Mouse (Mus musculus) small intestine, adult 2 months (tissue): ENCODE measurements around the gene Pard3. TPM values are rescaled to one million over a fixed set of nuclear protein-coding genes. Genes with fewer than 3 reads are reported as not detected.

Experiments used
- H3K27ac ChIP-seq: fragments of 200-500 bp; 2 replicates; pipeline ENCODE4 v1.5.1; 2012; ENCODE audit warnings: low read depth, low read length, control low read depth, inconsistent platforms; ENCODE audit not compliant: insufficient read depth
- H3K27me3 ChIP-seq: fragments of 200-500 bp; 2 replicates; pipeline ENCODE4 v1.6.1; 2012; ENCODE audit warnings: mild to moderate bottlenecking, moderate library complexity, low read length, inconsistent platforms; ENCODE audit not compliant: control insufficient read depth, insufficient read depth
- H3K36me3 ChIP-seq: fragments of 200-500 bp; 2 replicates; pipeline ENCODE4 v1.6.1; 2012; ENCODE audit warnings: mild to moderate bottlenecking, low read length, control low read depth, inconsistent platforms; ENCODE audit not compliant: control insufficient read depth, insufficient read depth
- H3K4me1 ChIP-seq: fragments of 200-500 bp; 2 replicates; pipeline ENCODE4 v1.6.1; 2012; ENCODE audit warnings: low read length, inconsistent platforms, mixed read lengths; ENCODE audit not compliant: control insufficient read depth, insufficient read depth, insufficient read length
- H3K4me3 ChIP-seq: fragments of 200-500 bp; 2 replicates; pipeline ENCODE4 v1.5.1; 2012; ENCODE audit warnings: low read depth, mild to moderate bottlenecking, control low read depth, inconsistent platforms, low read length, moderate library complexity
- CTCF ChIP-seq: fragments of 200-500 bp; IDR thresholded peaks from 2 replicates; pipeline ENCODE4 v1.5.1; 2012; ENCODE audit warnings: low read depth, mild to moderate bottlenecking, control low read depth, inconsistent platforms, low read length, moderate library complexity, mixed read lengths; ENCODE audit not compliant: insufficient replicate concordance, insufficient read length; ENCODE audit errors: extremely low read depth
- POLR2A ChIP-seq: fragments of 200-500 bp; IDR thresholded peaks from 2 replicates; pipeline ENCODE4 v1.6.1; 2012; ENCODE audit warnings: low read depth, mild to moderate bottlenecking, control low read depth, inconsistent platforms, low read length, moderate library complexity
- WGBS: fragments of 180-500 bp; shearing (Covaris S2); methylation state at CpG from one replicate; pipeline ENCODE4 v1.1.7; 2018; 5-methylcytosine and 5-hydroxymethylcytosine counted together
- polyA plus RNA-seq: library from polyadenylated mRNA; depleted of rRNA; stranded (reverse); fragments of >200 nt; gene quantifications from 2 replicates; pipeline ENCODE4 v1.2.3, GENCODE M21; 2012

Pard3 gene
- polyA plus RNA-seq, 1 experiment = 52.9 TPM

DNA sequence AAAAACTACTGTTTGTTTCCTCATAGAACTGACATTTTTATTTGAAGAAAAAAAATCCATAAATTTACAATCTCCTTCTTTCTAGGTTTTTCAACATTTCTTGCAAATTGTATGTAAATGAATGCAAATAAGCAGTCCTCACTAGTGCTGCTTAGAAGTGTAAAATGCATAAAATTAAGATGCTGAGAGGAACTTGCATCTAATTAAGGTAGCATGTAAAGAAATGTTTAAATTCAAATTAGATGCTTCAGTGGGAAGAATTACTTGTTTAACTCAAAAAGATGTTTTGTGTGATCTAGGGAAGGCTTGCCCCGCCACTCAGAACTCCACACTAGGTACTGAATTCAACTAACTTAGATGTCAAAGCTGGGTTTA, 472.1 kb downstream of the Pard3 start:
- H3K4me1 ChIP-seq = no peaks in the 10 kb centered on the region
- H3K36me3 ChIP-seq = no peaks in the 10 kb centered on the region
- H3K4me3 ChIP-seq = no peak overlapping the region
- WGBS = 97% methylated on average over 1 of the region's 1 CpGs
- H3K27ac ChIP-seq = no peak overlapping the region
- no peaks in the 10 kb centered on the region for H3K27me3 ChIP-seq
- TF ChIP-seq POLR2A (no peak), CTCF (no peak)

DNA sequence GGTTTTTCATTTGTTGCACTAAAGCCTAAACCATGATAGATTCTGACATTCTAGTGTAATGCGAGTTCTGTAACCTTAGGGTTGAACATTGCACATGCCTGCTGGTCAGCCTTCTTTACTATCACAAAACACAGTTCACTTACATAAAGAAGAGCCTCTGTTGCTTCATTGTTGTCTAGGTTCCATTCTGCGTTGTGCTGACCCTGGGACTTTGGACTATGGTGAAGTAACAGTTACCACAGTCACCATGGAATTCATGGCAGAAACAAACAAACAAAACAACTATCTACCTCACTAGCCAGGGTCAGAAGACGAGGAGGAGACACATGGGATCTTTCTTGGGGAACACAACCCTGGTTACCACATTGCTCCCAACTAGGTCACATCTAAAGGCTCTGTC, 476.1 kb downstream of the Pard3 start:
- WGBS = 55% methylated on average over 3 of the region's 3 CpGs
- 0 out of 2 replicates have a peak, but pooled peaks cover 2% of the 10 kb centered on the region for H3K4me1 ChIP-seq
- H3K36me3 ChIP-seq = no peaks in the 10 kb centered on the region
- H3K27ac ChIP-seq = no peak overlapping the region
- no peaks in the 10 kb centered on the region for H3K27me3 ChIP-seq
- TF ChIP-seq CTCF (no peak), POLR2A (no peak)
- no peak overlapping the region for H3K4me3 ChIP-seq

DNA sequence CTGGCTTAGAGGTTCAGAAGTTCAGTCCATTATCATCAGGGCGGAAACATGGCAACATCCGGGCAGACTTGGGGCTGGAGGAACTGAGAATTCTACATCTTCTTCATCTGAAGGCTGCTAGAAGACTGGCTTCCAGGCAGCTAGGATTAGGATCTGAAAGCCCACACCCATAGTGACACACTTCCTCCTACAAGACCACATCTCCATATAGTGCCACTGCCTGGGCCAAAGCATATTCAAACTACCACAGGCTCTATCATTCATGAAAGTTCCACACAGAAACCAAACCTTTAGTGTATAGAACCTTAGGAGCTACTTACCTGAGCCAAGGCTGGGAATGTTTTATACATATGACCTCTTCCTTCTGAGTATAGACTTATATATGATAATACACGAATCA, 476.6 kb downstream of the Pard3 start:
- Histone ChIP-seq H3K27ac (no peak overlapping the region), H3K27me3 (no peaks in the 10 kb centered on the region), H3K36me3 (no peaks in the 10 kb centered on the region), H3K4me1 (0 out of 2 replicates have a peak, but pooled peaks cover 2% of the 10 kb centered on the region), H3K4me3 (no peak overlapping the region)
- WGBS = 73% methylated on average over 3 of the region's 3 CpGs
- no peak for TF ChIP-seq POLR2A
- TF ChIP-seq CTCF = no peak

DNA sequence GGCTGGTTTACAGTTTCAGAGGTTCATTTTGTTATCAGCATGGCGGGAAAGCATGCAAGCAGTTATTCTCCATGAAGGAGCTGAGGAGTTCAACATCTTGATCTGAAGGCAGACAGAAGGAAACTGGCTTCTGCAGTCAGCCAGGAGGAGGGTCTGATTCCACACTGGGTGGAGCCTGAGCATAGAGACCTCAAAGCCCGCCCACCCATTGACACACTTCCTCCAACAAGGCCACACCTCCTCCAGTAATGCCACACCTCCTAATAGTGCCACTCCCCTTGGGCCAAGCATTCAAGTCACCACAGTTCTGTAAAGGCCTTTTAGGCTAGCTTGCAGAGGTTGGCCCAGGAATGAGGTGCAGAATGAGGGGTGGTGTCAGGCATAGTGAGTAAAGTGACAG, 478.5 kb downstream of the Pard3 start:
- Histone ChIP-seq H3K4me3 (no peak overlapping the region), H3K27me3 (no peaks in the 10 kb centered on the region), H3K4me1 (0 out of 2 replicates have a peak, but pooled peaks cover 2% of the 10 kb centered on the region), H3K27ac (no peak overlapping the region), H3K36me3 (no peaks in the 10 kb centered on the region)
- WGBS = 85% methylated on average over 2 of the region's 2 CpGs
- no peak for TF ChIP-seq CTCF
- TF ChIP-seq POLR2A = no peak

DNA sequence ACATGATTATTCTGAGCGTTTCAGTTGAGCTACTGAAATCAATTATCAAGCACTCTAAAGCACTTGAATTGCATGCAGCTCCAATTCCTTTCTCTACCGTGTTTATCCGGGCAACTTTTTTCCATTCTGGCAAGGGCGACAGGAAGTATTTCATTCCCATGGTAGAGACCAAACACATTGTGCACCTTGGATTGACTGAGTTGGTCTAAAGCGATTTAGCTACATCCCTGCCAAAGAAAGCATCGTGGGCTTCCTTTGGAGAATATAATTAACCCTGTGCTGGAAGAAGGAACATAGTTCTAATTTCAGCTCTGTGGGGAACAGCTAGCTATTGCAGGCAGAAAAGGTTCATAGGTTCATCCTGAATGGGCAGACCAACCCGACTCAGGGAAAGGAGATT, 480.0 kb downstream of the Pard3 start:
- Histone ChIP-seq H3K36me3 (no peaks in the 10 kb centered on the region), H3K27ac (no peak overlapping the region), H3K4me1 (0 out of 2 replicates have a peak, but pooled peaks cover 2% of the 10 kb centered on the region), H3K27me3 (no peaks in the 10 kb centered on the region), H3K4me3 (no peak overlapping the region)
- no peak for TF ChIP-seq CTCF
- TF ChIP-seq POLR2A = no peak
- WGBS = 71% methylated on average over 7 of the region's 7 CpGs

DNA sequence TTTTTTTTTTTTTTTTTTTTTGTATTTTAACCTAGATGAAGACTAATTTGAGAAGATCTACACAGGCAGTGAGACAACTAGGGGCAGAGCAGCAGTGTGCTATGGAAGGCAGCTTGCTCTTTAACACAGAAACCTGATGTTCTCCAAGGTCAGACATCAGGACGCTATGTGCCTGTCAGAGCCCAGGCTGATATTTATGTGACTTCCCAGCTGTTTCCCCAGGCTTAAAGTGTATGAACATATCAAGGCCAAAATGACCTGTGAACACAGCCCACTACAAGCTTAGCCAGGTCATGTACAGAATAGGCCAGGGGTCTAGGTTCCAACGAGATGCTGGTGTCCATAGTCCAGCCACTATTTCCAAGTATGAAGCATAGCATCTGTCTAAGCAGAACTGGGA, 482.5 kb downstream of the Pard3 start:
- WGBS = 88% methylated on average over 2 of the region's 2 CpGs
- H3K4me1 ChIP-seq = 0 out of 2 replicates have a peak, but pooled peaks cover 2% of the 10 kb centered on the region
- TF ChIP-seq POLR2A = no peak

DNA sequence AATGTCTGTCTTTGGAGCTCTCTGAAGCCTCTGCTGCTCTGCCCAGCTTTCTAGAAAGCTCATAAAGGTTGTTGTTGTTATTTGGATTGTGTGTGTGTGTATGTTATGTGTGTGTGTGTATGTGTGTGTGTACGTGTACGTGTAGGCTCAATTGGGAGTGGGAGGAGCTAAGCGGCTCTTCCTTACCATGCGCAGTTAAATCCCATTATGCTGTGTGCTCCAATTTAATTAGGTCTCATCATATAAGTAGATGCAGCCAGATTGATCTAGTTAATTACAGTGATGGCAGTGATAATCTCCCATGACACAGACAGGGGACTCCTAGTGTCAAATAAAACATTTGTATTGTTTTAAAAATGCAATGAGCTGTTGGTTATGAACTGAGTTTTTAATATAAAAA, 487.2 kb downstream of the Pard3 start:
- TF ChIP-seq CTCF (no peak), POLR2A (no peak)
- Histone ChIP-seq H3K27ac (no peak overlapping the region), H3K36me3 (no peaks in the 10 kb centered on the region), H3K4me3 (no peak overlapping the region), H3K27me3 (no peaks in the 10 kb centered on the region), H3K4me1 (no peaks in the 10 kb centered on the region)
- 94% methylated on average over 4 of the region's 4 CpGs for WGBS

More for the DNA sequence above, 482.5 kb downstream of the Pard3 start:
- Histone ChIP-seq H3K36me3 (no peaks in the 10 kb centered on the region), H3K27me3 (no peaks in the 10 kb centered on the region), H3K27ac (no peak overlapping the region), H3K4me3 (no peak overlapping the region)

DNA sequence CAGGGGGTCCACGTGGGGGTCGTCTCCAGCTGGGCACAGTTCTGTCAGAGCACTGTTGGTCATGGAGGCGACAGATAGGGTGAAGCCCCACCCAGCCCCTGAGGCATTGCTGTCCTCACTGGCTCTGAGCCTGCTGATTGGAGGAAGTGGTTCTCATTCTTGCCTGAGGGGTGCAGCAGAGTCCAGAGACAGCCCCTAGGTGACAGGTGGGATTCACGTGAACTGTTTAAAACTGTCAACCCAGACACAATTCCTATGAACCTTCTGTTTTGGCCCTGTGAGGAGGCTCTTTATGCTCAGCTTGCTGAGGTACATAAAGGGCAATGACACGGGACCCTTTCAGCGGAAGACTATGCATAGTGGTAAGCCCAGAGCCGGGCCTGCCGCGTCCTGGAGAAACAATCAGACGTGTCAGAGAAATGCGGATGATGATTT, 488.5 kb downstream of the Pard3 start:
- Histone ChIP-seq H3K27ac (no peak overlapping the region), H3K27me3 (no peaks in the 10 kb centered on the region), H3K36me3 (no peaks in the 10 kb centered on the region), H3K4me1 (no peaks in the 10 kb centered on the region), H3K4me3 (no peak overlapping the region)
- TF ChIP-seq CTCF (no peak), POLR2A (no peak)
- 74% methylated on average over 11 of the region's 11 CpGs for WGBS
